Mouse (Mus musculus): ENCODE data around the gene Lhx8. TPM values are rescaled to one million over a fixed set of nuclear protein-coding genes. Genes with fewer than 3 reads are reported as not detected.

Lhx8 gene
- polyA plus RNA-seq, 1 experiment, result not detected

DNA sequence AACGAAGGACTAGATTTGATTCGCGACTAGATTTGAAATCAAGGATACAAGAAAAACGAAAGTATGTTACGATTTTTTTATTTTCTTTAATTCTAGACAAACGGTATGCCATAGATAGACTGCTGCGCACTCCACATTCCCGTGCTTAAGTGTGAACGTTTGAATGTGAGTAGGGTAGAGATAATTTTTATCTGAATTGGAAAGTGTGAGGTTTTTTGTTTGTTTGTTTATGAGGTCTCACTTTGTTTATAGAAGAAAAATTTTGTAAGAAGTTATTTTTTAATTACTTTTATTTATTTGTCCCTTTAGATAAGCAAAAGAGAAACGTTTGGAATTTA, 513 bp upstream of the Lhx8 start:
- Histone ChIP-seq H3K4me1 (ENCODE audit: control insufficient read depth, insufficient read depth, low read length) (no peaks in the 10 kb centered on the region), H3K27me3 (ENCODE audit: control insufficient read depth, insufficient read depth, low read length) (peaks cover 27% of the 10 kb centered on the region; the same call in 1 of the 2 replicates), H3K4me3 (replicated peaks; ENCODE audit: insufficient read depth, low read depth, low read length) (no peak overlapping the region), H3K27ac (ENCODE audit: insufficient read depth, low read length) (no peak overlapping the region)
- no peak for DNase-seq
- 5% methylated on average over 10 of the region's 10 CpGs for WGBS
- TF ChIP-seq CTCF (IDR thresholded peaks at IDR 0.05; ENCODE audit: borderline replicate concordance, insufficient read depth, low read depth, low read length) (no peak), POLR2A (IDR thresholded peaks at IDR 0.05; ENCODE audit: borderline replicate concordance, insufficient read depth, low read length) (no peak)

DNA sequence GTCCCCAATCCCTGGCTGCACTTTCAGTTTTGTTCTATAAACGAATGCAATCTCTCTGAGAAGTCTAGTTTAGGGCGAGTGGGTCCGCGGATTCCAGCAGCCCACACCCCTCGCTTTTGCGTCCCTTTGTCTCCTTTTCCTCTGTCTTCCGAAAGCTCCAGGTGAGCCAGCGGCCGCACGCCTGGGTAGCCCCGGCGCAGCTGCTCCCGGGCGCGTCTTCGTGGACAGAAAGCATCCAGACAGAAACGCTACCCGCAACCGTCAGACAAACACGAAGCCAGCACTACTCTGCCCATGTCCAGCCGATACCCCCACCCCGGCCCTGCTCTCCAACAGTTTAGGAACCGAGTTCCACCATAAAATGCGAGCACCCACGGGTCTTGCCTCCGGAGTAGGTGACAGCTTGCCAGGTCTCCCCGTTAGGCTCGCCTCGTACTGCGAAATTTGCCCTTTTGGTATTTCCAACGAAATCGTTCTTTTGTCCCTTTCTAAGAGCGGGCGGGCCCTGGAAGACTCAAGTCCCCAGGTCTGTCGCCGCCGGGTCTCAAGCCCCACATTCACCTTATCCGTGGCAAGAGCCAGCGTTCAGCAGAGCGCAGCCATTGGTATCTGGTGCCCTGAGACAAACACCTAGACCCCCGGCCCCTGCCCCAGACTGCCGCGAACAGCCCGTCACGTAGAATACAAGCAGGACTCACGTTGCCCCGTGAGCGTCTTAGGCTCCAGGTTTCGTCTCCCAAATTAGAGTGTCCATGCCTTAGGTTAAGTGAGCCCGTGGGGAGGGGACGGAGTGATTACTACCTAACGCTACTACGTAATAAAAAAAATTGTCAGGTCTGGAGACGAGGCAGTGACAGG, 907 bp downstream of the Lhx8 start:
- WGBS, result 3% methylated on average over 54 of the region's 54 CpGs
- peak; percentile 6 to 44 for DNase-seq
- H3K4me1 ChIP-seq (ENCODE audit: control insufficient read depth, insufficient read depth, low read length), result no peaks in the 10 kb centered on the region
- TF ChIP-seq POLR2A (IDR thresholded peaks at IDR 0.05; ENCODE audit: borderline replicate concordance, insufficient read depth, low read length) (no peak), CTCF (IDR thresholded peaks at IDR 0.05; ENCODE audit: borderline replicate concordance, insufficient read depth, low read depth, low read length) (no peak)
- peaks cover 25% of the 10 kb centered on the region; the same call in 1 of the 2 replicates for H3K27me3 ChIP-seq (ENCODE audit: control insufficient read depth, insufficient read depth, low read length)
- H3K4me3 ChIP-seq (replicated peaks; ENCODE audit: insufficient read depth, low read depth, low read length), result no peak overlapping the region
- no peak overlapping the region for H3K27ac ChIP-seq (ENCODE audit: insufficient read depth, low read length)

DNA sequence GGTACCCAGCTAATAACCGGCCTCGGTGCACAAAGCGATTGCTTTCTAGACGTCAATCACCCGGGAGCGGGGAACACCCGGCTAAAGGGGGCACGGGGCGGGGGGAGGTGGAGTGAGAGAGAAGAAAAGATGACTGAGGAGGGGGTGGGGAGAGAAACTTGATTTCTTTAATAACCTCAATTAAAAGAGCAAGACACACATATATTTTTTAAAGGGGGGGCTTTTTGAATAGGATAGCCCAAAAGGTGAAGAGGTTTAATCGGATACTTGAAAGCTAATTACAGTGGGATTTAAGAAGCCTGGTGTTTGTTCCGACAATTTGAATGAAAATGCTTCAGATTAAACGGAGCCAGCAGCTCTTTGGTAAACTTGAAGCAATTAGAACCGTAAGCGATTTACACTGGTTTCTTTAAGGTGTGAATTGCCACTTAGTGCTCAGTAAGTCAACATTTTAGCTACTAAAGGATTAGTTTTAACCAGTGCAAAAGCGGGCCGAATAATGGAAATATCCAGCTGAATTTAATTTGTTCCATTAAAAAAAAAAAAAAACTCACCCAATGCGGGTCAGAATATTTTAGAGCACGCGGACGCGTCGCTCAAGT, 1.6 kb downstream of the Lhx8 start:
- peaks cover 25% of the 10 kb centered on the region; the same call in 1 of the 2 replicates for H3K27me3 ChIP-seq (ENCODE audit: control insufficient read depth, insufficient read depth, low read length)
- TF ChIP-seq CTCF (IDR thresholded peaks at IDR 0.05; ENCODE audit: borderline replicate concordance, insufficient read depth, low read depth, low read length) (no peak), POLR2A (IDR thresholded peaks at IDR 0.05; ENCODE audit: borderline replicate concordance, insufficient read depth, low read length) (no peak)
- H3K27ac ChIP-seq (ENCODE audit: insufficient read depth, low read length), result no peak overlapping the region
- 3% methylated on average over 22 of the region's 22 CpGs for WGBS
- peak in 1 of 2 experiments; percentile 7 for DNase-seq
- no peak overlapping the region for H3K4me3 ChIP-seq (replicated peaks; ENCODE audit: insufficient read depth, low read depth, low read length)
- H3K4me1 ChIP-seq (ENCODE audit: control insufficient read depth, insufficient read depth, low read length), result no peaks in the 10 kb centered on the region

DNA sequence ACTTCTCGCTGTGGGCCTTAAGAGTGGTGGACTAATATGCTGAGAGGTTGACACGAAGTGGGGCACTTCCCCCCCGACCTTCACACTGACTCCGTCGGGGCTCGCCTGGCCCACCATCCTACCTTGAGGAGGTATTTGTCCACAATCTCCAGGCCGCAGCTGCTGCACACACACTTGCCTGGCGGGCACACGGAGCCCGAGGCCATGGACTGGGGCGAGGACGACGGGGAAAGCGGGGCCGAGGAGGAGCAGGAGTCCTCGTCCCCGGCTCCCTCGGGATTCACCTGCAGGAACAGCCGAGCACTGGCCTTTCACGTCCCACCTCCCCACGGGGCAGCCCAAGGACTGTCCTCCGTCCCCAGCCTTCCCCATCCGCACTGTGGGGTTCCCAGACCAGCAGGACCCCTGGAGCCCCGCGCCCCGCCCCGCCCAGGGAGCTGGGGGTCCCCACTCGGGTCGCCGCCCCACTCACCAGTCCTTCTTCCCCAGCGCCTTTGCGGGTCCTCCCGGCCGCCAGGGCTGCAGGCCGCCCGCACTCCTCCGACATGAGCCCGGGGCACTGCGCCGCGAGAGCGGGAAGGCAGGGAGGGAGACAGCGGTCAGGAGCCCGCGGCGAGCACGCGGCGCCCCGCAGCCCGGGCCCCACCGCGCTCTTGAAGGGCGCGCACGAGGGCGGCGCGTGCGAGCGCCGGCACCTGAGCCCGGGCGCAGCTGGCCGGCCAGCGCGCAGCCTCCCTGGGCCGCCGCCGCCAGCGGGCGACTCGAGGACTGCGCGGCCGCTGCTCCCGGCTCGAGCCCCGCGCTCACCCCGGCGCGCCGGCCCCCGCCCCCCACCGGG, 2.4 kb downstream of the Lhx8 start:
- no peak overlapping the region for H3K4me3 ChIP-seq (replicated peaks; ENCODE audit: insufficient read depth, low read depth, low read length)
- no peak overlapping the region for H3K27ac ChIP-seq (ENCODE audit: insufficient read depth, low read length)
- H3K4me1 ChIP-seq (ENCODE audit: control insufficient read depth, insufficient read depth, low read length), result no peaks in the 10 kb centered on the region
- TF ChIP-seq CTCF (IDR thresholded peaks at IDR 0.05; ENCODE audit: borderline replicate concordance, insufficient read depth, low read depth, low read length), result no peak
- TF ChIP-seq POLR2A (IDR thresholded peaks at IDR 0.05; ENCODE audit: borderline replicate concordance, insufficient read depth, low read length), result no peak
- 2% methylated on average over 82 of the region's 86 CpGs for WGBS
- peaks cover 25% of the 10 kb centered on the region; the same call in 1 of the 2 replicates for H3K27me3 ChIP-seq (ENCODE audit: control insufficient read depth, insufficient read depth, low read length)
- peak in 1 of 2 experiments; percentile 19 for DNase-seq

DNA sequence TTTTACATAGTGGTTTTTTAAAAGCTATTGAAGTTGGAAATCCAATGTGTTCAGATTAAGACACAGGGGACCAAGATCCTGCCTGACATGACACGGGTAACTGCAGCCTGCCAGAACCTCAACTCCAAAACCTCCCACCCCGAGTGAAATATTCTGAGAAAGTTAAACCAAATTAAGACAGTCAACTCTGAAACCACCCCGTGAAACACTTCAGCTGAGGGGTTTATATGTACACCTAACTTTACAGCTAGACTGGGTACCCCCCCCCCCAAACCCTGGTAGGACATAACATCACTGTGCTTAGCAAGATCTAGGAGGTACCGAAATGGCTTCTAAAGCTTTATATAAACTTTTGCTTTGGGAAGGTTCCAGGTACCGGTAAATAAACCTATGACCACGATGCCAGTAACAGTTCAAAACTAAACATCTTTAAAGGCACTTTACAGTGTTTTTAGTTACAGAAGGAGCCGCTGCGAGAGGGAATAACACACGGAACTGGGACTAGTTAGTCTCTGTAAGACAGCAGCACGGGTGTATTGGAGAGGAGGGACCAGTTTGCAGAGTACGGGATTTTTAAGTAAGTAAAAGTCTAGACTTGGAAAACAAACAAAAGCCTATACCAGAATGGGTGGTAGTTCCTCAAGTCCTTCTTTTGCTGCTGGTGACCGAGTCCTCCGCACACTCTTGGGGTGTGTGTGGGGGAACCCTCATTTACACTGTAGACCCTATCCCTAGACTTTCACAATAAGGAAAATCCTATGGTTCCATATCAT, 3.2 kb downstream of the Lhx8 start:
- no peak overlapping the region for H3K27ac ChIP-seq (ENCODE audit: insufficient read depth, low read length)
- H3K4me3 ChIP-seq (replicated peaks; ENCODE audit: insufficient read depth, low read depth, low read length), result no peak overlapping the region
- H3K27me3 ChIP-seq (ENCODE audit: control insufficient read depth, insufficient read depth, low read length), result peaks cover 21% of the 10 kb centered on the region; the same call in 1 of the 2 replicates
- no peak for TF ChIP-seq POLR2A (IDR thresholded peaks at IDR 0.05; ENCODE audit: borderline replicate concordance, insufficient read depth, low read length)
- TF ChIP-seq CTCF (IDR thresholded peaks at IDR 0.05; ENCODE audit: borderline replicate concordance, insufficient read depth, low read depth, low read length), result no peak
- no peak for DNase-seq
- 10% methylated on average over 13 of the region's 13 CpGs for WGBS
- H3K4me1 ChIP-seq (ENCODE audit: control insufficient read depth, insufficient read depth, low read length), result no peaks in the 10 kb centered on the region

DNA sequence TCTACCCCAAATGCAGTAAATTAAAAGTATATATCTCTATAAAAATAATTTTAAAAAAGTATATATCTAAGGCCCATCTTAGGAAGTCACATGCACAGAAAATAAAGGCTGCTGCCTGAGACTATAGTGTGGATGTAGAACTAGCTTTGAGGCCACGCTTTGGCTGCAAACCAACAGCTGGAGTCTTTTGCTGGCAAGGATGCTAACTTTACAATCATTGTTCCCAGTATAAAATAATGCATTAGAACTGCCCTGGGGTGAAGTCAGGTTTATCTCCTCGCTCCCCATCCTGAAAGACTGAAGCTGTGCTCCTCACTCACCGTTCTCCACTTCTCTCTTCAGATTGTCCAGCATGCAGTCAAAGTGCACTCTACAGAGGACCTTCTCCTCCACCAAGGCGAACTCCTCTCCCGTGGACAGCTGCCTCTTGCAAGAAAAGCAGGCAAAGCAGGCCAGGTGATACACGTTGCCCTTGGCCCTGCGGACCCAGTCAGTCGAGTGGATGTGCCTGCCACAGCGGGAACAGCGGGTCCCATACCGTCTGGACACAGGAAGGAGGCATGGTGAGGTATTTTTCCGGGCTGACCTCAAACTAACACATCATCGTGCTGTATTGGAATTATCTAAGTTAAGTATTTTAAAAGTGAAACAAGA, 8.4 kb downstream of the Lhx8 start:
- H3K27me3 ChIP-seq (ENCODE audit: control insufficient read depth, insufficient read depth, low read length), result peaks cover 1% of the 10 kb centered on the region; the same call in 1 of the 2 replicates
- H3K4me3 ChIP-seq (replicated peaks; ENCODE audit: insufficient read depth, low read depth, low read length), result no peak overlapping the region
- 60% methylated on average over 13 of the region's 13 CpGs for WGBS
- no peak overlapping the region for H3K27ac ChIP-seq (ENCODE audit: insufficient read depth, low read length)
- no peaks in the 10 kb centered on the region for H3K4me1 ChIP-seq (ENCODE audit: control insufficient read depth, insufficient read depth, low read length)
- no peak for DNase-seq
- TF ChIP-seq POLR2A (IDR thresholded peaks at IDR 0.05; ENCODE audit: borderline replicate concordance, insufficient read depth, low read length) (no peak), CTCF (IDR thresholded peaks at IDR 0.05; ENCODE audit: borderline replicate concordance, insufficient read depth, low read depth, low read length) (no peak)
